Mouse (Mus musculus) cortical plate, adult 2 months (tissue): ENCODE data around the gene Arhgap15.

Experiments
- CTCF ChIP-seq: fragments of 200-500 bp; IDR thresholded peaks from 2 replicates; pipeline ENCODE4 v1.5.1; 2011; ENCODE audit warnings: mild to moderate bottlenecking, control low read depth, low read length; ENCODE audit not compliant: insufficient read depth; ENCODE audit errors: extremely low read depth
- POLR2A ChIP-seq: fragments of 200-500 bp; IDR thresholded peaks from 2 replicates; pipeline ENCODE4 v1.6.1; 2011; ENCODE audit warnings: mild to moderate bottlenecking, low read length, control low read depth; ENCODE audit not compliant: insufficient read depth; ENCODE audit errors: extremely low read depth

GRCm38 (mm10) chr2:44068151-44068840 lies 319.7 kb downstream of the Arhgap15 start:
- no peak for TF ChIP-seq CTCF
- TF ChIP-seq POLR2A, result no peak
